Comparison of ENCODE assay signal across 9 mouse cellular contexts in genomic region chr7:27128162-27128561, GRCm38 (mm10). TPM values are rescaled to one million over a fixed set of nuclear protein-coding genes. Genes with fewer than 3 reads are reported as not detected.
DNase-seq lines count a peak whose midpoint lies in the region; ATAC-seq lines count a peak whose summit lies in the region.
"Had no signal": no experiment of that assay in that cellular context is flagged by ENCODE, and none has a peak within 500 bp of the region (broad histone marks: within the 10 kb centered on the region; RNA-seq: fewer than 3 reads in every experiment).

No protein-coding gene starts in this region.

- no peaks in the 10 kb centered on the region for H3K36me3 ChIP-seq in heart, embryonic 10.5 days
- no peaks in the 10 kb centered on the region for H3K36me3 ChIP-seq in intestine, embryonic 16.5 days (ENCODE audit: control insufficient read depth, insufficient read depth, low read length)
- no peaks in the 10 kb centered on the region for H3K36me3 ChIP-seq in liver, embryonic 16.5 days (ENCODE audit: control insufficient read depth, insufficient read depth)
- H3K36me3 ChIP-seq: limb, embryonic 12.5 days had no signal

- no peak overlapping the region for H3K27ac ChIP-seq in heart, embryonic 10.5 days
- no peak overlapping the region for H3K27ac ChIP-seq in intestine, embryonic 16.5 days (ENCODE audit: low read length)
- H3K27ac ChIP-seq in liver, embryonic 16.5 days (ENCODE audit: low read length) = no peak overlapping the region
- H3K27ac ChIP-seq: limb, embryonic 12.5 days had no signal

- 45% methylated on average over 3 of the region's 3 CpGs for WGBS in heart, embryonic 10.5 days
- WGBS in intestine, embryonic 16.5 days = 54% methylated on average over 3 of the region's 3 CpGs
- WGBS in liver, embryonic 16.5 days (ENCODE audit: insufficient replicate concordance) = 38% methylated on average over 3 of the region's 3 CpGs

- intact Hi-C loops in heart, postnatal 25 days (cut with DNase I) = loop anchor here (10.0 kb wide), 1 partner anchor 353 kb away; no protein-coding TSS in a partner anchor

- peak; percentile 68 for ATAC-seq in intestine, embryonic 16.5 days
- ATAC-seq in liver, embryonic 16.5 days (ENCODE audit: low read depth) = 0 out of 2 replicates have a peak, but pooled peaks have one; percentile 37

- peak; percentile 74 for DNase-seq in heart, embryonic 10.5 days (ENCODE audit: low spot score)
- DNase-seq in heart, postnatal 25 days (ENCODE audit: low spot score) = no peak
- DNase-seq in CD4-positive helper T cell, adult 2 months (ENCODE audit: low read depth, low spot score) = peak; percentile 12
- peak; percentile 58 for DNase-seq in brain, adult 2 months (ENCODE audit: low read depth, low spot score)
- DNase-seq in right cerebral cortex, postnatal 36 days (ENCODE audit: low spot score in 2 of 2) = peak; percentile 30 to 31
- DNase-seq in T-cell, adult 2 months (ENCODE audit: low spot score) = no peak

- H3K9ac ChIP-seq in intestine, embryonic 16.5 days (ENCODE audit: low read depth, low read length) = no peak overlapping the region
- no peak overlapping the region for H3K9ac ChIP-seq in liver, embryonic 16.5 days (ENCODE audit: low read depth, low read length)
- H3K9ac ChIP-seq: limb, embryonic 12.5 days had no signal

- 0 out of 2 replicates have a peak, but pooled peaks cover 6% of the 10 kb centered on the region for H3K4me1 ChIP-seq in heart, embryonic 10.5 days
- peaks cover 5% of the 10 kb centered on the region; the same call in 1 of the 2 replicates for H3K4me1 ChIP-seq in intestine, embryonic 16.5 days (ENCODE audit: control insufficient read depth, insufficient read depth, low read length)
- H3K4me1 ChIP-seq in liver, embryonic 16.5 days (ENCODE audit: control insufficient read depth, low read depth, low read length) = no peaks in the 10 kb centered on the region; the same call in none of the 2 replicates

- H3K4me2 ChIP-seq in intestine, embryonic 16.5 days (ENCODE audit: low read depth, low read length) = no peak overlapping the region
- H3K4me2 ChIP-seq in liver, embryonic 16.5 days (ENCODE audit: low read depth, low read length) = no peak overlapping the region
- H3K4me2 ChIP-seq: limb, embryonic 12.5 days had no signal

- H3K27me3 ChIP-seq in heart, embryonic 10.5 days (ENCODE audit: insufficient read depth, poor library complexity, severe bottlenecking) = no peaks in the 10 kb centered on the region
- no peaks in the 10 kb centered on the region for H3K27me3 ChIP-seq in intestine, embryonic 16.5 days (replicated peaks; ENCODE audit: control insufficient read depth, insufficient read depth, low read length)
- no peaks in the 10 kb centered on the region for H3K27me3 ChIP-seq in liver, embryonic 16.5 days (ENCODE audit: control insufficient read depth, insufficient read depth, low read depth, low read length)
- H3K27me3 ChIP-seq: limb, embryonic 12.5 days had no signal

- no peak overlapping the region for H3K4me3 ChIP-seq in heart, embryonic 10.5 days
- H3K4me3 ChIP-seq in intestine, embryonic 16.5 days (ENCODE audit: low read length) = no peak overlapping the region
- H3K4me3 ChIP-seq in liver, embryonic 16.5 days (ENCODE audit: low read depth, low read length) = no peak overlapping the region
- H3K4me3 ChIP-seq: limb, embryonic 12.5 days had no signal

- H3K9me3 ChIP-seq in heart, embryonic 10.5 days = peaks cover 4% of the 10 kb centered on the region; the same call in 1 of the 2 replicates
- 0 out of 2 replicates have a peak, but pooled peaks cover 3% of the 10 kb centered on the region for H3K9me3 ChIP-seq in intestine, embryonic 16.5 days (ENCODE audit: control insufficient read depth, low read length)
- no peaks in the 10 kb centered on the region for H3K9me3 ChIP-seq in liver, embryonic 16.5 days (replicated peaks; ENCODE audit: control insufficient read depth, low read length)

RNA-seq across cellular contexts. Expression of gene Cyp2f2, which starts 8.5 kb away (rescaled TPM):
- polyA plus RNA-seq in heart, embryonic 10.5 days (2016; fragmentation: Nextera tagmentation; extraction: Ambion mirVana) = not detected in 2 replicates
- under 1 TPM; 0.34 to 0.45 TPM for total RNA-seq in heart, postnatal 25 days (2021)
- polyA plus RNA-seq in intestine, embryonic 16.5 days (2015; fragmentation: Nextera tagmentation; extraction: Ambion mirVana) = 0.17 TPM in 1 of 2 replicates, not detected in the other
- 2.0 and 3.0 TPM in 2 replicates for polyA plus RNA-seq in liver, embryonic 16.5 days (2015; fragmentation: Nextera tagmentation; extraction: Ambion mirVana)
- polyA plus RNA-seq: limb, embryonic 12.5 days had no signal

RNA-seq across cellular contexts. Expression of gene Cyp2t4, which starts 25.4 kb away (rescaled TPM):
- polyA plus RNA-seq in heart, embryonic 10.5 days (2016; fragmentation: Nextera tagmentation; extraction: Ambion mirVana) = 0.11 TPM in 1 of 2 replicates, not detected in the other
- not detected for total RNA-seq in heart, postnatal 25 days (2021)
- 0.09 TPM in 1 of 2 replicates, not detected in the other for polyA plus RNA-seq in intestine, embryonic 16.5 days (2015; fragmentation: Nextera tagmentation; extraction: Ambion mirVana)
- not detected in 2 replicates for polyA plus RNA-seq in liver, embryonic 16.5 days (2015; fragmentation: Nextera tagmentation; extraction: Ambion mirVana)
- polyA plus RNA-seq: limb, embryonic 12.5 days had no signal

RNA-seq across cellular contexts. Expression of gene Egln2, which starts 38.4 kb away (rescaled TPM):
- polyA plus RNA-seq in heart, embryonic 10.5 days (2016; fragmentation: Nextera tagmentation; extraction: Ambion mirVana) = 66.5 and 73.0 TPM in 2 replicates
- 10 to 100 TPM; 60.6 to 61.7 TPM for total RNA-seq in heart, postnatal 25 days (2021)
- 66.1 and 72.4 TPM in 2 replicates for polyA plus RNA-seq in intestine, embryonic 16.5 days (2015; fragmentation: Nextera tagmentation; extraction: Ambion mirVana)
- polyA plus RNA-seq in liver, embryonic 16.5 days (2015; fragmentation: Nextera tagmentation; extraction: Ambion mirVana) = 26.4 and 28.2 TPM in 2 replicates

RNA-seq across cellular contexts. Expression of gene Rab4b, which starts 50.5 kb away (rescaled TPM):
- 59.4 and 63.2 TPM in 2 replicates for polyA plus RNA-seq in heart, embryonic 10.5 days (2016; fragmentation: Nextera tagmentation; extraction: Ambion mirVana)
- total RNA-seq in heart, postnatal 25 days (2021) = 10 to 100 TPM; 12.0 to 13.7 TPM
- 69.9 and 70.1 TPM in 2 replicates for polyA plus RNA-seq in intestine, embryonic 16.5 days (2015; fragmentation: Nextera tagmentation; extraction: Ambion mirVana)
- 21.2 and 22.3 TPM in 2 replicates for polyA plus RNA-seq in liver, embryonic 16.5 days (2015; fragmentation: Nextera tagmentation; extraction: Ambion mirVana)

RNA-seq across cellular contexts. Expression of gene Gm21983, which starts 52.7 kb away (rescaled TPM):
- not detected in 2 replicates for polyA plus RNA-seq in heart, embryonic 10.5 days (2016; fragmentation: Nextera tagmentation; extraction: Ambion mirVana)
- total RNA-seq in heart, postnatal 25 days (2021) = not detected
- not detected in 2 replicates for polyA plus RNA-seq in intestine, embryonic 16.5 days (2015; fragmentation: Nextera tagmentation; extraction: Ambion mirVana)
- polyA plus RNA-seq in liver, embryonic 16.5 days (2015; fragmentation: Nextera tagmentation; extraction: Ambion mirVana) = not detected in 2 replicates

Comparison
In these comparisons a context has a peak if more than half of its experiments do, and no peak if none do; other contexts are left out.
1. DNase-seq: peak in heart, embryonic 10.5 days (single experiment), CD4-positive helper T cell, adult 2 months (single experiment), brain, adult 2 months (single experiment) and right cerebral cortex, postnatal 36 days (2 of 2); none in heart, postnatal 25 days (single experiment) and T-cell, adult 2 months (single experiment).